Mouse (Mus musculus): ENCODE data around the gene Cfap44. TPM values are rescaled to one million over a fixed set of nuclear protein-coding genes. Genes with fewer than 3 reads are reported as not detected.

Gene Cfap44
- 1.5 and 4.1 TPM in 2 replicates for polyA plus RNA-seq (2021; fragmentation: Nextera tagmentation)
- long read RNA-seq, experiment 1, partial matches to known transcripts: 1 of 2 reads
- long read RNA-seq, experiment 1, other reads (novel, unspliced or antisense): 1 of 2 reads
- long read RNA-seq, experiment 2, partial matches to known transcripts: 1 of 4 reads
- long read RNA-seq, experiment 2, other reads (novel, unspliced or antisense): 3 of 4 reads

DNA sequence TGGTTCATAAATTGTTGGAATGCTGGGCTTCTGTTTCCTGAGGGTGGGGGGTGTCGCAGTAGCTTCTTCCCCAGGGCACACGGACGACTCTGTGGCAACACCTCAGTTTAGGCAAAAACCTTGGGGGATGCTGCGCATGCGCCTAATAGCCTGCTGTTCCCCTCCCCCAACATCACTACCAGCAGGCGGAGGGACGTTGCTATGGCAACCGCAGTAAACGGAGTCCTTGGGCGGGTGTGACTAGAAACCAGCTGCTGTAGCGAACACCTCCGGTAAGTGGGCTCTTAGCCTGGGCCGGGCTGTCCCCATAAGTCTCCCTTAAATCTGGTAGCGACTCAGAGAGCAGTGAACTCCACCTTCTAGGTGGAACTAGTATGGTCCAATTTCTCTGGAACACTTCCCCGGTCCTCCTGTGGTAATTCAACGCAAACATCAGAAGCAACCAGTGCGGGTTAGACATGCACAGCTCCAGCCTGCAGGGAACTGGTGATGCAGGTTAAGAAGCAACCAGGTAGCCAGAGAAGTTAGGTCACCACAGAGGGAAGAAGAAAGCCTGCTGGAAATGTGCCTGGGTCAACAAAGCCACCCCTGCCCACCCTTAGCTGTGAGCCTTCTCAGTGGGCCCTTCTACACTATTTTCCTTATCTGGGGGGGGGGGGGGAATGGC is at the start of gene Cfap44:
TSS of gene Cfap44 (plus strand) at position 220 of the 667 bp plus-strand sequence.

DNA sequence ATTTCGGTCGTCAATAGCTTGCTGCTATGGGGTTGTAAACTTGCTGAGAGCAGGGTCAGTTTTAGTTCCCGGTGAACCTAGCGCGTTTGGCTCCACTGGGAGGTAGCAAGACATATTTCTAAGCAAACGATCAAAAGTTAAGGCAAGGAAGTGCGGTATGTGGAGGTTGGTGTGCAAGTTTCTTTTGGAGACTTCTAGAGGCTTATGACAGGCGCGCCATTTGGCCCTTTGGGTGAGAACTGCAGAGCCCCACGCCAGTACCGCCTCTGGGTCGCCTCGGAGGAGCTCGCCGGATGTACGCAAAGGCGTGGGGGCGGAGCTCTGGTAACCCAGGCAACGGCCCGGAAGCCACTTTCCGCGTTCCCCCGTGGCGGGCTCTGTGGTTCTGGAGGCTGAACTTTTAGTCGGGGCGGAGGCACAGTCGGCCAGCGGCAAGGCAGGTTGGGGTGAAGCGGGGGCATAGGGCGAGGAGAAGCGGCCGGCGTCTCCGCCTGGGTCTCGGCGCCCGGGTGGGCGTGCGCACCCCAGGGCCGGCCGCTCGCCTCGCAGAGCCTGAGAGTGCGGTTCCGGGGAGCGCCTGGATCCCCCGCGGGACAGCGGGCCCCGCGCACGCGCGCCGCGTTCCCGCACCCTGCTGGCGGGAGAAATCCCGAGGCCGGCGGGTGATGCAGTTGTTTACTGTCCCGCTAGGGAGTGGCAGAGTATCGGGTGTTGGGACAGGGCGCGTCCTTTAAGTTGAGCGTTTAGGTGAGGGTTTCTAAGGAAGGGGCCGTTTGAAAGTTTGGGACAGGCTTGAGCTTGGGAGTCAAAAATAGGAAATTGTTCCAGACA is 47.3 kb upstream of the Cfap44 start, which contains the start of gene Spice1:
TSS of gene Spice1 (plus strand) at position 51 of the 831 bp plus-strand sequence.

Other genes starting within 250 kb of the Cfap44 start
- gene Usf3, start 221.6 kb upstream of the Cfap44 start, polyA plus RNA-seq (2021; fragmentation: Nextera tagmentation): 2.2 and 3.1 TPM in 2 replicates
- 20.0 and 21.3 TPM in 2 replicates for gene Sidt1, start 61.6 kb upstream of the Cfap44 start, polyA plus RNA-seq (2021; fragmentation: Nextera tagmentation)
- gene Spice1, start 47.7 kb upstream of the Cfap44 start, polyA plus RNA-seq (2021; fragmentation: Nextera tagmentation): 4.5 and 4.7 TPM in 2 replicates
- 5.0 and 5.3 TPM in 2 replicates for gene Boc, start 164.1 kb downstream of the Cfap44 start, polyA plus RNA-seq (2021; fragmentation: Nextera tagmentation)

All from layer of hippocampus, adult 6 months (tissue).